Mouse (Mus musculus) hindbrain, embryonic 14.5 days (tissue): ENCODE results near the gene Hephl1. TPM values are rescaled to one million over a fixed set of nuclear protein-coding genes. Genes with fewer than 3 reads are reported as not detected.

Source experiments
- ATAC-seq: fragments of 200-750 bp; cut with Nextera tagmentation; 2 replicates; pipeline ENCODE4 v1.8.0; 2017; ENCODE audit warnings: moderate number of reproducible peaks, mild to moderate bottlenecking, moderate TSS enrichment, moderate library complexity; ENCODE audit not compliant: low FRiP score
- DNase-seq: peaks from one replicate; pipeline ENCODE4 v3.0.0-alpha.2; 2015; ENCODE audit warnings: low spot score
- H3K27ac ChIP-seq: fragments of 300-500 bp; sonication (generic); 2 replicates; pipeline ENCODE4 v1.5.1; 2014; ENCODE audit warnings: mild to moderate bottlenecking, moderate library complexity
- H3K27me3 ChIP-seq: fragments of 300-500 bp; sonication (generic); 2 replicates; pipeline ENCODE4 v1.6.1; 2014; ENCODE audit warnings: mild to moderate bottlenecking, low read length, mixed read lengths; ENCODE audit not compliant: control insufficient read depth, insufficient read depth
- H3K36me3 ChIP-seq: fragments of 300-500 bp; sonication (generic); replicated peaks from 2 replicates; pipeline ENCODE4 v1.6.1; 2014; ENCODE audit not compliant: control insufficient read depth, insufficient read depth
- H3K4me1 ChIP-seq: fragments of 300-500 bp; sonication (generic); replicated peaks from 2 replicates; pipeline ENCODE4 v1.6.1; 2014; ENCODE audit warnings: antibody characterized with exemption, low read length, mixed read lengths; ENCODE audit not compliant: control insufficient read depth, insufficient read depth
- H3K4me2 ChIP-seq: fragments of 300-500 bp; sonication (generic); replicated peaks from 2 replicates; pipeline ENCODE4 v1.6.1; 2014; ENCODE audit warnings: mild to moderate bottlenecking, moderate library complexity
- H3K4me3 ChIP-seq: fragments of 300-500 bp; sonication (generic); replicated peaks from 2 replicates; pipeline ENCODE4 v1.5.1; 2014; ENCODE audit warnings: mild to moderate bottlenecking, low read length
- H3K9ac ChIP-seq: fragments of 300-500 bp; sonication (generic); 2 replicates; pipeline ENCODE4 v1.6.1; 2014
- H3K9me3 ChIP-seq: fragments of 300-500 bp; sonication (generic); 2 replicates; pipeline ENCODE4 v1.6.1; 2016; ENCODE audit warnings: low read length; ENCODE audit not compliant: control insufficient read depth
- WGBS: fragments of 180-500 bp; shearing (Covaris S2); extraction: QIAGEN DNeasy Blood & Tissue Kit; methylation state at CpG from one replicate; pipeline ENCODE4 v1.1.7; 2014; 5-methylcytosine and 5-hydroxymethylcytosine counted together
- polyA plus RNA-seq: library from polyadenylated mRNA; unstranded; fragments of >200 nt; fragmentation: Nextera tagmentation; extraction: Ambion mirVana; gene quantifications from 2 replicates; pipeline ENCODE4 v1.2.1, GENCODE M21; 2014

The Hephl1 gene
- polyA plus RNA-seq, 1 experiment from 2014 or later = not detected

DNA sequence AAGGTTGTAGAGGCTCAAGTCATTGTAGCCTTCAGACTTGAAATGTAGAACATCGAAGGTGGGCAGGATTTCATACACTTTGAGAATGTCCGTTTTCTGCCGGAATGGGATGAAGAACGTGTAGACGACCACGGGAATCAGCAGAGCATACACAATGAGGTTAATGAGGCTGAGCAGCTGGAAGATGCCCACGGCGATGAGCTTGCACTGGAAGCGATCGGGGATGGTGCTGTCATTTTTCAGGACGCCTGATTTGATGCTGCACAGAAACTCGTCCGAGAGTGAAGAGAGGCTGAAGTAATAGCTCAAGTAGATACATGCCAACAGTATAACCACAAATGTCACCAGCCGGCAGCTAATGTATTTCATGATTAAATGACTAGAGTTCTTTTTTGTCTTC lies 104.3 kb downstream of the Hephl1 start:
- no peaks in the 10 kb centered on the region; the same call in 1 of the 2 replicates for H3K4me1 ChIP-seq
- H3K9me3 ChIP-seq = no peaks in the 10 kb centered on the region
- ATAC-seq (no peak), DNase-seq (no peak)
- no peak overlapping the region for H3K4me3 ChIP-seq
- no peak overlapping the region for H3K9ac ChIP-seq
- H3K27me3 ChIP-seq = no peaks in the 10 kb centered on the region
- peaks cover 61% of the 10 kb centered on the region for H3K36me3 ChIP-seq
- no peak overlapping the region for H3K4me2 ChIP-seq
- WGBS = 62% methylated on average over 14 of the region's 14 CpGs
- H3K27ac ChIP-seq = no peak overlapping the region

DNA sequence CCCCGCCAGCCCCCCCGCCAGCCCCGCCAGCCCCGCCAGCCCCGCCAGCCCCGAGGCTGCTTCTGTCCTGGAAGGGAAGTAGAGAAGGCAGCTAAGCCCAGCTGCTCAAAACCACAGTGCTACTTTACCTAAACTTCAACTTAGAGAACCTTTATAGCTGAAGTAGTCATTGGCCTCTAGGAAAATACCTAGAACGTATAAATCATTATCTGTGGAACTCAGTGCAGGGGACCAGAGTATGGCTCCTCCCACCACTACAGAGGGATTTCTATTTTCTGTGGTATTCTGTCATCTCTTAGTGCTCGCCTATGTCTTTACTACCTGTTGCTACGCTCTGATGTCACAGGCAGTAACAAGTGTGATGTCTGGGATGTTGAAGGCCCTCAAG lies 107.6 kb downstream of the Hephl1 start:
- no peaks in the 10 kb centered on the region; the same call in 1 of the 2 replicates for H3K4me1 ChIP-seq
- H3K27ac ChIP-seq = no peak overlapping the region
- H3K4me3 ChIP-seq = no peak overlapping the region
- DNase-seq (no peak), ATAC-seq (no peak)
- 33% methylated on average over 9 of the region's 9 CpGs for WGBS
- peaks cover 60% of the 10 kb centered on the region for H3K36me3 ChIP-seq
- H3K9ac ChIP-seq = no peak overlapping the region
- H3K9me3 ChIP-seq = no peaks in the 10 kb centered on the region
- no peaks in the 10 kb centered on the region for H3K27me3 ChIP-seq
- no peak overlapping the region; the same call in 1 of the 2 replicates for H3K4me2 ChIP-seq

GRCm38 (mm10) chr9:15003676-15004297 lies 108.1 kb downstream of the Hephl1 start:
- Histone ChIP-seq H3K9ac (no peak overlapping the region), H3K4me2 (no peak overlapping the region; the same call in 1 of the 2 replicates), H3K9me3 (no peaks in the 10 kb centered on the region), H3K4me1 (no peaks in the 10 kb centered on the region; the same call in 1 of the 2 replicates), H3K4me3 (no peak overlapping the region), H3K27ac (no peak overlapping the region), H3K36me3 (peaks cover 55% of the 10 kb centered on the region), H3K27me3 (no peaks in the 10 kb centered on the region)
- DNase-seq (no peak), ATAC-seq (no peak)
- WGBS = 28% methylated on average over 10 of the region's 10 CpGs

GRCm38 (mm10) chr9:15002995-15003613 lies 108.8 kb downstream of the Hephl1 start:
- Histone ChIP-seq H3K27me3 (no peaks in the 10 kb centered on the region), H3K9ac (no peak overlapping the region), H3K4me1 (no peaks in the 10 kb centered on the region; the same call in 1 of the 2 replicates), H3K36me3 (peaks cover 49% of the 10 kb centered on the region), H3K4me2 (no peak overlapping the region), H3K9me3 (no peaks in the 10 kb centered on the region), H3K4me3 (no peak overlapping the region), H3K27ac (no peak overlapping the region)
- ATAC-seq (no peak), DNase-seq (no peak)
- WGBS = 27% methylated on average over 6 of the region's 6 CpGs

Other genes with a start within 250 kb of the Hephl1 start
- not detected in 2 replicates for gene Izumo1r, start 208.2 kb downstream of the Hephl1 start, polyA plus RNA-seq
- gene Panx1, start 66.6 kb downstream of the Hephl1 start, polyA plus RNA-seq = 197 and 225 TPM in 2 replicates
- 30.5 and 35.9 TPM in 2 replicates for gene Vstm5, start 126.9 kb upstream of the Hephl1 start, polyA plus RNA-seq
- 33.0 and 40.2 TPM in 2 replicates for gene Med17, start 167.8 kb upstream of the Hephl1 start, polyA plus RNA-seq
- 41.3 and 43.1 TPM in 2 replicates for gene Taf1d, start 194.1 kb upstream of the Hephl1 start, polyA plus RNA-seq
- gene 4931406C07Rik, start 194.3 kb upstream of the Hephl1 start, polyA plus RNA-seq = 10.8 and 12.2 TPM in 2 replicates
- 16.1 and 16.4 TPM in 2 replicates for gene Cep295, start 245.7 kb upstream of the Hephl1 start, polyA plus RNA-seq